Mouse (Mus musculus) kidney, adult 2 months (tissue): ENCODE results near the gene Bdkrb2.

Experiments used
- CTCF ChIP-seq: fragments of 200-500 bp; conservative IDR thresholded peaks from 2 replicates; pipeline ENCODE4 v1.5.1; 2011; ENCODE audit warnings: low read depth, mild to moderate bottlenecking, control low read depth, low read length, moderate library complexity, mixed read lengths; ENCODE audit not compliant: insufficient read depth, insufficient read length
- POLR2A ChIP-seq: fragments of 200-500 bp; IDR thresholded peaks from one replicate; pipeline ENCODE4 v1.6.1; 2011; ENCODE audit warnings: low read depth, low read length, control low read depth

DNA sequence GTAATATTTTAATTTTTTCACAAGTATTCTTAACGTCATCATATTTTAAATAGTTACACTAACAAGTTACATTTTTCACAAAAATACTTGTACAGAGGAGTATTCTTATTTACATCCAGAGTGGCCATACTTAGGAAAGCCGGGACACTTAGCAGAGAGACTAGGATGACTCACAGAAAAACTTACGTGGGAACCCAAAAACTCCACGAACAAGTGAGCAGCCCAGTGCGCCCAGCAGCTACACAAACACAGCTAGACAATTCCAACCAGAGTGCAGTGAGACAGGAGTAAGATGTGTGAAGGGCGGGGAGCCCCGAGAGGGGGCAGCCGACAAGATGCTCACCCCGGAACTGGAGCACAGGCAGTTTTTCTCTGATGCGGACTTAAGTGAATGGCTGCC is 50.5 kb downstream of the Bdkrb2 start:
- TF ChIP-seq POLR2A = no peak
- no peak for TF ChIP-seq CTCF
